Mouse (Mus musculus): ENCODE results near the gene Gm7694. TPM values are rescaled to one million over a fixed set of nuclear protein-coding genes. Genes with fewer than 3 reads are reported as not detected.

Gm7694 gene
- not detected in 2 replicates for polyA plus RNA-seq (2012; ENCODE audit: insufficient read depth, insufficient read length, low replicate concordance, missing spikeins)

GRCm38 (mm10) chr1:170306232-170306631 lies at the start of gene Gm7694:
TSS of gene Gm7694 (minus strand) at chr1:170306332.
- WGBS, result 97% methylated on average over 4 of the region's 4 CpGs
- Histone ChIP-seq H3K27ac (ENCODE audit: insufficient read depth, low read depth, low read length) (no peak within 1 kb of the TSS), H3K4me1 (ENCODE audit: control insufficient read depth, insufficient read depth, low read length) (no peaks in the 10 kb centered on the region), H3K4me3 (ENCODE audit: insufficient read depth, low read depth, low read length) (no peak within 1 kb of the TSS)
- TF ChIP-seq CTCF (IDR thresholded peaks at IDR 0.05; ENCODE audit: insufficient read depth, low read depth, low read length) (no peak), POLR2A (IDR thresholded peaks at IDR 0.05; ENCODE audit: insufficient read depth, low read depth, low read length) (no peak)

GRCm38 (mm10) chr1:170353335-170353734 lies 47.2 kb upstream of the Gm7694 start:
- WGBS, result 90% methylated on average over 3 of the region's 3 CpGs
- Histone ChIP-seq H3K4me1 (ENCODE audit: control insufficient read depth, insufficient read depth, low read length) (0 out of 2 replicates have a peak, but pooled peaks cover 3% of the 10 kb centered on the region), H3K4me3 (ENCODE audit: insufficient read depth, low read depth, low read length) (no peak overlapping the region), H3K27ac (ENCODE audit: insufficient read depth, low read depth, low read length) (no peak overlapping the region)
- no peak for TF ChIP-seq POLR2A (IDR thresholded peaks at IDR 0.05; ENCODE audit: insufficient read depth, low read depth, low read length)
- no peak for TF ChIP-seq CTCF (IDR thresholded peaks at IDR 0.05; ENCODE audit: insufficient read depth, low read depth, low read length)

- H3K4me1 ChIP-seq (ENCODE audit: control insufficient read depth, insufficient read depth, low read length), result 0 out of 2 replicates have a peak, but pooled peaks cover 3% of the 10 kb centered on the region
- no peak for TF ChIP-seq CTCF (IDR thresholded peaks at IDR 0.05; ENCODE audit: insufficient read depth, low read depth, low read length)
- TF ChIP-seq POLR2A (IDR thresholded peaks at IDR 0.05; ENCODE audit: insufficient read depth, low read depth, low read length), result no peak
- no peak overlapping the region for H3K27ac ChIP-seq (ENCODE audit: insufficient read depth, low read depth, low read length)
- no peak overlapping the region for H3K4me3 ChIP-seq (ENCODE audit: insufficient read depth, low read depth, low read length)
Measured at GRCm38 (mm10) chr1:170351080-170351479, 44.9 kb upstream of the Gm7694 start.

- Histone ChIP-seq H3K4me3 (ENCODE audit: insufficient read depth, low read depth, low read length) (no peak overlapping the region), H3K27ac (ENCODE audit: insufficient read depth, low read depth, low read length) (no peak overlapping the region), H3K4me1 (ENCODE audit: control insufficient read depth, insufficient read depth, low read length) (no peaks in the 10 kb centered on the region)
- 64% methylated on average over 3 of the region's 3 CpGs for WGBS
- TF ChIP-seq CTCF (IDR thresholded peaks at IDR 0.05; ENCODE audit: insufficient read depth, low read depth, low read length) (no peak), POLR2A (IDR thresholded peaks at IDR 0.05; ENCODE audit: insufficient read depth, low read depth, low read length) (no peak)
Measured at GRCm38 (mm10) chr1:170346266-170346665, 40.1 kb upstream of the Gm7694 start.

GRCm38 (mm10) chr1:170343906-170344305 lies 37.8 kb upstream of the Gm7694 start:
- H3K4me1 ChIP-seq (ENCODE audit: control insufficient read depth, insufficient read depth, low read length), result no peaks in the 10 kb centered on the region
- H3K4me3 ChIP-seq (ENCODE audit: insufficient read depth, low read depth, low read length), result no peak overlapping the region
- no peak overlapping the region for H3K27ac ChIP-seq (ENCODE audit: insufficient read depth, low read depth, low read length)
- WGBS, result 95% methylated on average over 4 of the region's 4 CpGs
- no peak for TF ChIP-seq POLR2A (IDR thresholded peaks at IDR 0.05; ENCODE audit: insufficient read depth, low read depth, low read length)
- no peak for TF ChIP-seq CTCF (IDR thresholded peaks at IDR 0.05; ENCODE audit: insufficient read depth, low read depth, low read length)

GRCm38 (mm10) chr1:170343081-170343480 lies 36.9 kb upstream of the Gm7694 start:
- no peak for TF ChIP-seq POLR2A (IDR thresholded peaks at IDR 0.05; ENCODE audit: insufficient read depth, low read depth, low read length)
- no peak for TF ChIP-seq CTCF (IDR thresholded peaks at IDR 0.05; ENCODE audit: insufficient read depth, low read depth, low read length)
- H3K4me3 ChIP-seq (ENCODE audit: insufficient read depth, low read depth, low read length), result no peak overlapping the region
- WGBS, result 71% methylated on average over 8 of the region's 8 CpGs
- no peaks in the 10 kb centered on the region for H3K4me1 ChIP-seq (ENCODE audit: control insufficient read depth, insufficient read depth, low read length)
- H3K27ac ChIP-seq (ENCODE audit: insufficient read depth, low read depth, low read length), result no peak overlapping the region

- no peak overlapping the region for H3K4me3 ChIP-seq (ENCODE audit: insufficient read depth, low read depth, low read length)
- 97% methylated on average over 3 of the region's 3 CpGs for WGBS
- TF ChIP-seq CTCF (IDR thresholded peaks at IDR 0.05; ENCODE audit: insufficient read depth, low read depth, low read length), result no peak
- no peak overlapping the region for H3K27ac ChIP-seq (ENCODE audit: insufficient read depth, low read depth, low read length)
- no peaks in the 10 kb centered on the region for H3K4me1 ChIP-seq (ENCODE audit: control insufficient read depth, insufficient read depth, low read length)
Measured at GRCm38 (mm10) chr1:170339943-170340342, 33.8 kb upstream of the Gm7694 start.

GRCm38 (mm10) chr1:170332775-170333174 lies 26.6 kb upstream of the Gm7694 start:
- H3K4me1 ChIP-seq (ENCODE audit: control insufficient read depth, insufficient read depth, low read length), result peaks cover 5% of the 10 kb centered on the region; the same call in 1 of the 2 replicates
- H3K27ac ChIP-seq (ENCODE audit: insufficient read depth, low read depth, low read length), result no peak overlapping the region
- WGBS, result 73% methylated on average over 4 of the region's 4 CpGs
- H3K4me3 ChIP-seq (ENCODE audit: insufficient read depth, low read depth, low read length), result no peak overlapping the region
- TF ChIP-seq POLR2A (IDR thresholded peaks at IDR 0.05; ENCODE audit: insufficient read depth, low read depth, low read length) (no peak), CTCF (IDR thresholded peaks at IDR 0.05; ENCODE audit: insufficient read depth, low read depth, low read length) (no peak)

GRCm38 (mm10) chr1:170331926-170332325 lies 25.8 kb upstream of the Gm7694 start:
- 87% methylated on average over 6 of the region's 6 CpGs for WGBS
- TF ChIP-seq POLR2A (IDR thresholded peaks at IDR 0.05; ENCODE audit: insufficient read depth, low read depth, low read length) (no peak), CTCF (IDR thresholded peaks at IDR 0.05; ENCODE audit: insufficient read depth, low read depth, low read length) (no peak)
- H3K4me3 ChIP-seq (ENCODE audit: insufficient read depth, low read depth, low read length), result no peak overlapping the region
- peaks cover 5% of the 10 kb centered on the region; the same call in 1 of the 2 replicates for H3K4me1 ChIP-seq (ENCODE audit: control insufficient read depth, insufficient read depth, low read length)
- no peak overlapping the region for H3K27ac ChIP-seq (ENCODE audit: insufficient read depth, low read depth, low read length)

- Histone ChIP-seq H3K4me3 (ENCODE audit: insufficient read depth, low read depth, low read length) (no peak overlapping the region), H3K27ac (ENCODE audit: insufficient read depth, low read depth, low read length) (no peak overlapping the region), H3K4me1 (ENCODE audit: control insufficient read depth, insufficient read depth, low read length) (no peaks in the 10 kb centered on the region)
- no peak for TF ChIP-seq POLR2A (IDR thresholded peaks at IDR 0.05; ENCODE audit: insufficient read depth, low read depth, low read length)
- TF ChIP-seq CTCF (IDR thresholded peaks at IDR 0.05; ENCODE audit: insufficient read depth, low read depth, low read length), result no peak
- 93% methylated on average over 4 of the region's 4 CpGs for WGBS
Measured at GRCm38 (mm10) chr1:170325277-170325676, 19.1 kb upstream of the Gm7694 start.
